Mouse (Mus musculus): Measurements from ENCODE around the gene Dmbx1. TPM values are rescaled to one million over a fixed set of nuclear protein-coding genes. Genes with fewer than 3 reads are reported as not detected.

The Dmbx1 gene
- not detected for total RNA-seq (2021)

DNA sequence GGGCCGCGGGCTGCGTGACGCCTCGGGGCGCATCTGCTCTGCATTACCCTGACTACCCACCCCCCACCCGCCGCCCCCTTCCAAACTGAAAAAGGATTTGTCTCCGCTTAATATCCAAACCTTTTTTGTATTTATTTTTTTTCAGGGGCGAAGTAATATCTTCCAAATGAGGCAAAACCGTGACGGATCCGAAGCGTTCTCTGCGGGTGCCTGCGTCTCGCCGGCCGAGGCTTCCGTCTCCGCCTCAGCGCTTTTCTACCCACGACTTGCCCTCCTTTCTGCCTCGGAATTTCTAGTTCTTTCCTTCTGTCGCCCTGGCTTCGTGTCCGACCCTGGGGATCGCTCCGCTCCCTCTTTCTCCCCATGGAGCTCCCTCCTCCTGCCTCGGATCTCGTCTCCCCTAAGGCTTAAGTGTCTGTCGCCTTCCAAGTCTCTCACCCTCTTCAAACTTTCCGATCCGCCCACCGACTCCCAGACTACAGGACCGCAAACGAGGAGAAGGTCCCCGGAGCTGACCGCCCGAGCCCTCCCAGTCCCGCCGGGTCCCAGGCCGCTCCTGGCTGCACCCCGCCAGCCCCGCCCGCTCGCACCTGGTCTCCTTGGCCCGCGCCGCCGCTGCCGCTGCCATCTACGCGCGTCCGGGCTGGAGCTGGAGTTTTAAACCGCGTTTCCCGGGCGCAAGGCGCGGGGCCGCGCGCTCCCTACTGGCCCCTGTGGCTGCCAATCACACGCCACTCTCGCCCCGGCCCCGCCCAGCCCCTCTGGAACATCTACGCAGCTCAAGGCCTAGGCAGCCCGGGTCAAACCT, at the start of gene Dmbx1:
TSS of gene Dmbx1 (minus strand) at position 632 of the 808 bp plus-strand sequence.
- intact Hi-C loops (cut with DNase I), result loop anchor here (2.0 to 5.0 kb wide), 2 partner anchors 881 to 1027 kb away; no protein-coding TSS in a partner anchor

DNA sequence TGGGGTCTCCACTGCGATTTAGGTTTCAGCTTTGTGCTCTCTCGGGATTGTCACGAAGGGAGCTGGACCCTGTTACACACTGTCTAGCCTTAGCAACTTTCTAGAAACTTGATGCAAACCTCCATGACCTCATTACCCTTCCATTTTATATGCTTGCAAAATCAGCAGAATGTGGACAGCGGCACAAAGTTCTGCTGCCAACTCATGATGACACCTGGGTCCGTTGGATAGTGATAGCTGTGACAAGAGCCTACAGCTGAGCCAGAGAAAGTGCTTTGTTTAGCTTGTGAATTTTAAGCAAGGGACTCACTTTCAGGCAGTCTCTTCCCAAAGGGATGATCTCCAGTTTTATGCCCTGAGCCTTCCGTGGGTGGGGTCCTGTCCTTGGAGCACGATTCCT, 49.7 kb upstream of the Dmbx1 start:
- intact Hi-C loops (cut with DNase I), result no loop called here
- DNase-seq (ENCODE audit: low spot score in 2 of 2), result no peak

More for the DNA sequence above, at the start of gene Dmbx1:
- peak in 1 of 2 experiments; percentile 14 for DNase-seq (ENCODE audit: low spot score in 2 of 2)

DNA sequence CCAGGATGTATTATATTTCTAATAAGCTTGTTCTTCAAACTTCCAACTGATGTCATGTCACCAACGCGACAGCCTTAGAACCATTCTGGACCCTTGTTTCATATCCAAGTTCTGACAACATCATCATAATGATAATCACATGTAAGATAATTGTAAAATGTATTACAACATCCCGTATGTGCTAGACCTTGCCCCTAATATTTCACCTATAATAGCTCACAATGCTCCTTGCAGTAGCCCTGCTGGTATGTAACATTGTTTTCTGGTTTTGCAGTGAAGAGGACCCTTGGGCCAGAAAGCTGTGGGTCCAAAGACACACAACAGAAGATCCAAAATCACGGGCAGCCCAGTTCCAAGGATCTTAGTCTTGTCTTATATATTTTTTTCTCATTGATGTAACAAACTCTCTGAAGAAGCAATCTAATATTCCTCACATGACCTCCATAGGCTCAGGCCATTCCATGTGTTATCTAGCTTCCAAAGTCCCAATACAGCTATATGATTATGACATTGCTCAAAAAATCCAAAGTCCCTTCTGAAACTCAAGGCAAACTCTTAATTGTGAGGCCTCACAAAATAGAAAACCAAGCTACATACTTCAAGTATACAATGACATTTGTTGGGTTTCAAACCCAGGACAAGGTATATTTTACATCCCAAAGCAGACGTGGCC, 48.3 kb upstream of the Dmbx1 start:
- intact Hi-C loops (cut with DNase I), result no loop called here

DNA sequence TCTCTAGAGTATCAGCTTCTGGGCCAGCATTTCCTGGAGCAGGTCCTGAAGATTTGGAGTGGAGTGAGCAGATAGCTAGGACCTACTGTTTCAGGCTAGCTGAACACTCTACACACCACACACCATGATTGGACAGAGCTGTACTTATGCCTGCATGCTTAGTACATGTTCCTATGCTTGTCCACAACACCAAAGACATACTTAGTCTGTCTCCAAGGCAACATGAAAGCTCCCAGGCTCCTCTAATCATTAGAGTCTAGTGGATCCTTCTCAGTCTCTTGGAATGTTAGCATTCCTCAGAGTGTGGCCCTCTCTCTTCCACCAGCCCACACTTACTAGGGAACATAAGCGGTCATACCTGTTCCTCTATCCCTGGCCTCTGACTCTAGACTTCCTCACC, 47.7 kb upstream of the Dmbx1 start:
- intact Hi-C loops (cut with DNase I), result no loop called here
- DNase-seq (ENCODE audit: low spot score in 2 of 2), result no peak

More for the DNA sequence above, 48.3 kb upstream of the Dmbx1 start:
- no peak for DNase-seq (ENCODE audit: low spot score in 2 of 2)

DNA sequence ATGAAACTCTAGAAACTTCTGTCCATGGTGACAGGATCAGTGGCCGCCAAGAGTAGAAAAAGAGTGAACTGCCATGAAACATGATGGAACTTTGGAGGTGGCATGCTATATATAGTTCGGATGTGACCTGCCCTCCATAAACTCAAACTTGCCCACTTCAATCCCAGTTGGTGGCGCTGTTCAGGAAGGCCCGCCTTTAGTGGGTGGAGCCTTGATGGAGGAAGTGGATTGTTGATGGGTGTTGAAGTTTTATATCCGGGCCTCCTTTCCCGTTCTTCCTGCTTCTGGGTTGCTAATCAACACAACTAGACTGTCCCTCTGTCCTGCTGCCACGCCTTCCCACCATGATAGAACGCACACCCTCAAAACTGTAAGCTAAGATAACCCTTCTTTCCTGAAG, 45.2 kb upstream of the Dmbx1 start:
- intact Hi-C loops (cut with DNase I), result loop anchor here (5.0 kb wide), 1 partner anchor 253 kb away; no protein-coding TSS in a partner anchor
- DNase-seq (ENCODE audit: low spot score in 2 of 2), result no peak

DNA sequence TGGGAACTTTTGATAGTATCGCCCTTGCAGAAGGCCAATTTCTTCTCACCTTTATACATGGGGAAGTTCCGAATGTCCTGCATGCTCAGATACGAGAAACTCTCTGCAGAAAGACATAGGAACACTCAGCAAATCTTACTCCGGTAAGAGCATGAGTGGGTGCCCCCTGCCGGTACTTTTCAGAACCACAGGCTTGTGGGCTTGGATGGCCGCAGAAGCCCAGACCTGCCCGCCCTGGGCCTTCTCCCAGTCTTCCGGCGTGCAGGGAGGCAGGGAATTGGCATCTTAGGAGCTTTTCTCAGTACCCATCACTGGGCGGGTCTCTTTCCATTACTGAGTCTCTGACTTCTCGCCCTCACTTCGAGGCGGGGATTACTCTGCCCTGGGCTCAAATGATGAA, 44.4 kb upstream of the Dmbx1 start:
- peak; percentile 67 to 77 for DNase-seq (ENCODE audit: low spot score in 2 of 2)
- intact Hi-C loops (cut with DNase I), result loop anchor here (5.0 kb wide), 1 partner anchor 252 kb away; no protein-coding TSS in a partner anchor

DNA sequence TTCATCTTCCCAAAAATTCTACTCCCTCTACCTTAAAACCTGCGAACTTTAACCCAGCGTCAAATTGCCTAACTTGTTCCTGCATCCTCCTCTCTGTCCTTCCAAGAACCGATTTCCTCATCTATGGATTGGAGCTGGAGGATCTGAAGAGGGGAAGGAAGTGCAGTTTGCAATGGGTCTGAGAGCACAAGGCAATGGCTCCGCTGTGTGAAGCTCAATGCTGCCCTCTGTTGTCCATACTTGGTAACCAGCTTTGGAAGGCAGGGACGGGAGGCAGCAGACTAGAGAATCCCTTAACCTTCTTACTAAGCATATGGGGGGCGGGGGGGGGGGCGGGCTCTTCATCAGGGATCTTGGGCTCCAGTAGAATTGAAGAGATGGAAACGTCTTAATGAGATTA, 41.0 kb upstream of the Dmbx1 start:
- peak; percentile 66 to 67 for DNase-seq (ENCODE audit: low spot score in 2 of 2)
- intact Hi-C loops (cut with DNase I), result loop anchor here (1.0 to 5.0 kb wide), 2 partner anchors 77 to 248 kb away; no protein-coding TSS in a partner anchor

DNA sequence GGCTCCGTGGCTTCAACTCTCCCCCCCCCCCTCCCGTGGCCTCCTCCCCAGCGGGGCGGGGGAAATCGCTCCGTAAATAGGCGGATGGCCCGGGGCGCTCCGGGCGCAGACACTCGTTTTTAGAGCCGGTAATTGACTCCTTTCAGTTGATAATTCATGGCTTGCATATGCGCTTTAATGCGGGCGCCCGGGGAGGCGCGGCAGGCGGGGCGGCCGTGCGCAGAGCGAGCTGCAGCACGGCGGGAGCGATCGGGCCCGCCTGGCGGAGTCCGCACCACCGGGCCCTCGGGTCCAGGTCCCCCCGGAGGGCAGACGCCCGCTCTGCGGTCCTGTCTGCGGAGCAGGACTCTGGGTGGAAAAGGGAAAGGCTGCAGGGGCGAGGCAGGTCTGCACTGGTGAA, 39.7 kb upstream of the Dmbx1 start:
- intact Hi-C loops (cut with DNase I), result no loop called here
- DNase-seq (ENCODE audit: low spot score in 2 of 2), result no peak

DNA sequence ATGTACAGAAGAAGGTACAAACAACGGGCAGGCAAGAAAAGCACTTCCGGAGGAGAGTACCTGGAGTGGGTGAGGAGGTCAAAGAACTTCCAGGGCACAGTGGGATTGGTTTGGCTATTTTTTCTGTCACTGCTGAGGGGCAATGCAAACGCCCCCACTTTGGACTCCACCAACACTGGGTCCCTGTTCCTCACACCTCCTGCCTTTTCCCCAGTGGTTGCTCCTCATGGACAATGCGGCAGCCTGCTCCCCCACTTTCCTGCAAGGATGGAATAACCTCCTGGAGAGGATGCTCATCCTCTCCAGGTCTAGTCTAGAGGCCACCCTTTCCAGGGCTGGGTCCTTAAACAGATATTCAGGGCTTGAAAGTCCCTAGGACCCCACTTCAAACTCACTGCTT, 39.2 kb upstream of the Dmbx1 start:
- intact Hi-C loops (cut with DNase I), result no loop called here
- no peak for DNase-seq (ENCODE audit: low spot score in 2 of 2)

DNA sequence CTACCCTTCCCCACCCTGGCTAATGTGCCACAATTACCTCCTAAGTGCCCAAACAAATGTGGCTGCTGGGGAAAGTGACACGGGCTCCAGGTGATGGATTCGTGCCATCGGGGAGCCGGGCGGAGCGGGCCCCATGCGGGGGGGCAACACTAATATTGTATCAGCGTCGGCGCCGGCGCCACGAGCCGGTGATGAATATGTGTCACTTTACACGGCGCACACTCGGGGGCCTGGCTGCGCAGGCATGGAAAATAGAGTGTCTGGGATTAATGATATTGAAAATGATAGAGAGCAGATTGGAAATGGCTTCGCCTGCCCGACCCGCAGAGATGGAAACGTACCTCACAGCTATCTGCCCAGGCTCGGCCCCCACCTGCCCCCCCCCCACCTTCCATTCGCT, 32.8 kb upstream of the Dmbx1 start:
- DNase-seq (ENCODE audit: low spot score in 2 of 2), result no peak
- intact Hi-C loops (cut with DNase I), result no loop called here

DNA sequence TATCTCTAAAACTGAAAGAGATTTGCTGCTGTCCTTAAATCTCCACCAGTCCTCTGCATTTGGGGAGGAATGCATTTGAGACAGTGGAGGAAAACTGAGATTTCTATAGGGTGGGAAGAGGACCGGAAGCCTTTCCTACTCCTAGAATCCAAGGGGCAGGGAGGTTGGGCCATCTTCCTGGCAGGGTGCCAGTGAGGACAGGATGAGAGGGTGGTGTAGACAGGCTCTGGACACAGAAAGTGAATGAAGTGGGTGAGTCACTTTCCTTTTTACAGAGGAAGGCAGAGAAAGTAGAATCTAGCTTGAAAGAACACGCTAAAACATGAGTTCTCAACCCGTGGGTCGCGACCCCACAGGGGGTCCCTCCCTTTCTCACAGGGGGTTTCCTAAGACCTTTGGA, 24.7 kb upstream of the Dmbx1 start:
- intact Hi-C loops (cut with DNase I), result no loop called here
- DNase-seq (ENCODE audit: low spot score in 2 of 2), result no peak

DNA sequence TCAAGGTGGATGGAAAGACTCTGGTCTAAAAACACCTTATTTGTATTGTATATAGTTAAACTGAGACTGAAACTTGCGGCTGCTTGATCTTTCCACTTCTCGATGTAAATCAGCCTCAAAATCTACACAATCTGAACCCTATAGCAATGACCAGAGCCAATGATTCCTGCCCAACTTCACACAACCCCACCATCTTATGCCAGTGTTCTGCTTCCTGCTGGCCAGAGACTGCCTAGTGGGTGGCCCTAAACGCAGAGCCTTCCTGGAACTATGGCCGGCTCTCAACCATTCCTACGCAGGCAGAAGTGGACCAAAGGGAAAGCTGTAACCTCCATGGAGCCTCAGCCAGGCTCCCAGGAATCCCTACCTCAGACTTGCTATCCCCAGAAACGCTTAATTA, 24.0 kb upstream of the Dmbx1 start:
- intact Hi-C loops (cut with DNase I), result no loop called here
- DNase-seq (ENCODE audit: low spot score in 2 of 2), result no peak

DNA sequence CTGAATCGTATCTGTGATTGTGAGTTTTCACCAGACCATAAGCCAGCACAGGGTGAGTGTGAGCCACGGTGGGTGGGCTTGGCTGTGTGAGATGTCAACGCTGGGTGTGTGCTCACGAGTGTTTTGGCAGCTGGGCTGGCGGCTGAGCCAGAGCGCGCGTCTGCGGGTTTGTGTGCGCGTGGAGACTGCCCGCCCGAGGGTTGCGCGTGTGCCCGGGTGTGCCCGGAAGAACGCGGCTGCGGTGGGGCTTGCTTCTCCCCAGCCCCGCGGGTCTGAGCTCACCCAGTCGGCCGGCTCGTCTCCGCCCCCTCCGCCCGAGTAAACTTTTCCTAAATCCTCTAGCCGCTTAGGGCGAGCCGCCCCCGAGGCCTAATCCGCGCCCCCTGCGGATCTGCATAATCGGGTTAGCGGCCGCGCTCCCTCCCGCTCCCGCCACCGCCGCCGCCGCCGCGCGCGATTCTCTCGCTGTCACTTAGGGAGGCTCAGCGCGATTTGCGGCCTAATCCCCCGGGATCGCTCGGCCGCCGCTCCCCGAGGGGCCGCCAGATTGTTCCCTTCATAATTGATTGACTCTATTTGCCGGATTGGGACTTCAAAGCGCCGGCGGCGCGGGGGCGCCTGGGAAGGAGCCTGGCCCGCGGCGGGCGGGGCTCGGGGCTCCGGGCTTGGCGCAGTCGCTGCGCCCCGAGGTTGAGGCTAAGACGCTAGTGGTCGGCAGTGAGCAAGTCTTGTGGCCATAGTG, 23.1 kb upstream of the Dmbx1 start:
- intact Hi-C loops (cut with DNase I), result no loop called here
- DNase-seq (ENCODE audit: low spot score in 2 of 2), result peak; percentile 40 to 54

DNA sequence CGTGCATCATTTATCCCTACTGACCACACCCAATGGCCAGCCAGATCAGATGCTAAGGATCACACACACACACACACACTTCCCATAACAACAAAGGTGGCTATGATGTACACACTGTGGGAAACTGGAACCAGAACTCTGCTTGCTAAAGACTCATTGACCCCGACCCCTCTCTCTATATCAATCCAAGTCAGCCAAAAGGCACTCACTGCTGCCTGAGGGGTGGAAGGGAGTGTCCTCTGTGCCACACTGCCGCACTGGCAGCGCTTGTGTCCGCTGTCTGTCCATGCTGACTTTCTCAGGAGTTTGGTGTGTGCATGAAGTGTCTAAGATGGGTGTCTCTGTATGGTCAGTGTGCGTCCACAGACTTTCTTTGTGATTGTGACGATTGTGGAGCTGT, 22.3 kb upstream of the Dmbx1 start:
- DNase-seq (ENCODE audit: low spot score in 2 of 2), result no peak
- intact Hi-C loops (cut with DNase I), result no loop called here

DNA sequence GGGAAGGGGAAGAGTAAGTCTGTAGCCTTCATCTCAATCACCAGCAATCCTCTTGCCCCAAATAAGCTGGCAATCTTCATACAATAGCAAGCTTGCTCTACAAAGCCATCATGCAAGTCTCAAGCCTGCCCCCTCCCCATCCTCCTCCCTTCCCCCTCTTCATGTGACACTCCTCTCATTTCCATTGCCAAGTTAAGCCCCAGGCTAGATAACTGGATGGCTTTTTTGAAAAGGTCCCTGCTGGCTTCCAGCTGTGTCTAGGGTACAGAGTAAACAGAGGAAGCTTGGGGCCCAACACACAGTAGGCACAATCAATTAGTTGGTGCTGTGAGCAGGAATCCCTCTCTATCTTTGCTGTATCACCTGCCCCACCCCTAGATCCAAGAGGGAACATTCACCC, 19.8 kb upstream of the Dmbx1 start:
- DNase-seq (ENCODE audit: low spot score in 2 of 2), result no peak
- intact Hi-C loops (cut with DNase I), result loop anchor here (10.0 kb wide), 1 partner anchor 225 kb away; the partner anchor contains the start of gene Efcab14

DNA sequence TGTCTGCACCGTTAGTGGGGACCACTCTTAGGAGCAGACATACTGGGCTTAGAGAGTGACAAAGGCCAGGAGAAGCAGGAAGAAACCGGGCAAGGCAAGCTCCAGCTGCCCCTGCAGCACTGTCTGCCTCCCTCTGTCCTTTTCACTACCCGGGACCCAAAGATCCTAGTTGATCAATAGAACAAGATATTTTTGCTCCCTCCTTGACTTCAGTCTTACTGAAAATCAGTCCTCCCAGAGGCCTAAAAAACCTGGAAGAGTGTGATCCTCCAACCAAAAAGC, 15.7 kb upstream of the Dmbx1 start:
- no peak for DNase-seq (ENCODE audit: low spot score in 2 of 2)
- intact Hi-C loops (cut with DNase I), result loop anchor here (10.0 kb wide), 1 partner anchor 221 kb away; the partner anchor contains the start of gene Efcab14

DNA sequence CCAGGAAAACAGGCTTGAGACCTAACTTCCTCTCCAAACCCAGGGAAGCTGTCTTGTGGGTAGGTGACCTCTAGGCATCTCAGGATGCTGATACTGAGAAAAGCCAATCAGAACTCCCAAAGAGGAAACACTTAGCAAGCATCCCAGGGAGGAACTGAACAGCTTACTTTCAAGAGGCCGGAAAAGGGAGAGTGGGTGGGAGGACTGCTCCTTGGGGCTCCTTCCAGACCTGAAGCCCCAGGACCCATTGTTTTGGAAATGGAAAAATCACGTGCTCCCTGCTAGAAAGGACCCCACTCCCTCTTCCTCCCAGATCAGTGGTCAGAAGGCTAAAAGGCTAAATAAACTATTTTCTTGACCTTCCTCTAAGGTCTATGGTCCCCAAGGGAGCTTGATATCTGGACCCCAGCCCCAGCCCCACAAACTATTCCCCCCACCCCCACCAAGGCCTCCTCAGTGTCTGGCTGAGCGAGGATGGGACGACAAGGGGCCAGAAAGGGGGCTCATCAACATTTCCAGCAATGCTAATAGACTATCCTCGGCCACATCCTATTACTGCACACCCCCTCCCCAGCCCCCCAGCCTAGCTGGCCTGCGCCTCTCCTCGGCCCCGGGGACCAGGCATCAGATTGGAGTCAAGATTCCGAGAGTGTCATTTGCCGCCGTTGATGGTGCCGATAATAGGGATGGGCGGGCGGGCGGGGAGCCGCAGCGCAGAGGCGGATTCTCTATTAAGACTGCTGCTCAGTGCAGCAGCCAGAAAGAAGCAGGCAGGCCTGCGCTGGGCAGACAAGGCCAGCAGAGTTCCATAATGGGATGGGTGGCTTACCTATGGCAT, 15.1 kb upstream of the Dmbx1 start:
- DNase-seq (ENCODE audit: low spot score in 2 of 2), result no peak
- intact Hi-C loops (cut with DNase I), result loop anchor here (5.0 to 10.0 kb wide), 2 partner anchors 53 to 220 kb away; partner anchors contain the start of gene Efcab14

DNA sequence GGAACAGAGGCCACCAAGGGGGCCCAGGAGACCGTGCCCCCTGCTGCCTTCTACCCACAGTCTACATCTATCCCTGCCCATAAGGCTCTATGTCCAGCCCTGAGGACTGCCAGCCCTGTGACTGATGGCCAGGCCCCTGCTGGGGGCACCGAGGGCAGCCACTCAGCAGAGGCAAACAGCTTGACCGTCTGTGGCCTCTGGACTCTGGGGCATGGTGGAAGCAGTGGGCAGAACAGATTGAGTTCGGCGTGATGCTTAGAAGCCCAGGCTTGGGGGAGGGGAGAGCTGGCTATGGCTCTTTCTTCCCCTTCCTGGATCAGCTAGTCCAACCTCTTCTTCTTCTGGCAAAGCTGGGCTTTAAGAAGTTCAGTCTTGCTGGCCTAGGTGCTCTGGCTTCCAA, 13.8 kb upstream of the Dmbx1 start:
- DNase-seq (ENCODE audit: low spot score in 2 of 2), result no peak
- intact Hi-C loops (cut with DNase I), result loop anchor here (5.0 to 10.0 kb wide), 2 partner anchors 51 to 219 kb away; partner anchors contain the start of gene Efcab14

DNA sequence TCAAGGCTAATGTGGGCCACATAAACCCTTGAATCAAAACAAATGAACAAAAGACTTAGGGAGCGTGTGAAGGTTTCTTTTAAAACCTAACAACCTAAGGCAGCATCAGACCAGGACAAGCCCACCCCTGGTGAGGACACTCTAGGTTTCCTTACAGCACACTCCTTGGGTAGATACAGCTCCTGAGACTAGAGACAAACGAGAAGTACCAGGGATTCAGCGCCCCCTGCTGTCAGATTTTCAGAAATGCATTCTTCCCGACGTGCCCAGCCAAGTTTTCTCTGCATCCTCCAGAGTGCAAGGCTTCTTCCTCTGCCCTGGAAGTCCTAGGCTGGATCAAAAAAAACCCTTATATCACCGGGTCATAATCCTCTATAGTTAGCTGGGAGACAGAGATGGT, 13.0 kb upstream of the Dmbx1 start:
- intact Hi-C loops (cut with DNase I), result loop anchor here (5.0 to 10.0 kb wide), 2 partner anchors 50 to 218 kb away; partner anchors contain the start of gene Efcab14
- DNase-seq (ENCODE audit: low spot score in 2 of 2), result peak; percentile 36 to 66

Data from left cerebral cortex, postnatal 36 days (tissue).